Mouse (Mus musculus): ENCODE measurements at regions not wholly inside any gene's neighbourhood (a gene's known extent, or its start where the extent isn't known, plus 50 kb on each side); places are given as distances from the start of the nearest gene placed in this dataset.

DNA sequence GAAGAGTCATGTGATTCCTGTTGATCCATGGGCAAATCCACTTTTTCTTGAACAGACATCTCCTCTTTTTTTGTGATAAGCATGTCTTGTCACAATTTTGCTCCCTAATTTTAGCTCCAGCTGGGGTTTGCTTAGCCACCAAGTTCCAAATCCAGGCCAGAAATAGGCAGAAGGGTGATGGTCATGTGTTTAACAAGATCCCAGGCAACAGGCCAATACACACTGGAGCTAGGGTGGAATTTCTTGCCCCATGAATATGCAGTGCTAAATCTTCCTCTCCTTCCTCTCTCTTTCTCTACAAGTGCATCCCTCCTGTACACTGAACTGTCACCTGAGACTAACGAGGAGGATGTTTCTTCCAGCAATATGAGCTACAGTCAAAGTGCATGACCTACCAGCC lies 58.6 kb upstream of the Vgll2 start:
- DNase-seq (ENCODE audit: low read depth, low spot score): no peak

GRCm38 (mm10) chr10:51970113-51970512 lies 52.2 kb upstream of the Vgll2 start:
- no peak for DNase-seq (ENCODE audit: low read depth, low spot score)
